ENCODE assay signal across 7 mouse cellular contexts in the genomic region with DNA sequence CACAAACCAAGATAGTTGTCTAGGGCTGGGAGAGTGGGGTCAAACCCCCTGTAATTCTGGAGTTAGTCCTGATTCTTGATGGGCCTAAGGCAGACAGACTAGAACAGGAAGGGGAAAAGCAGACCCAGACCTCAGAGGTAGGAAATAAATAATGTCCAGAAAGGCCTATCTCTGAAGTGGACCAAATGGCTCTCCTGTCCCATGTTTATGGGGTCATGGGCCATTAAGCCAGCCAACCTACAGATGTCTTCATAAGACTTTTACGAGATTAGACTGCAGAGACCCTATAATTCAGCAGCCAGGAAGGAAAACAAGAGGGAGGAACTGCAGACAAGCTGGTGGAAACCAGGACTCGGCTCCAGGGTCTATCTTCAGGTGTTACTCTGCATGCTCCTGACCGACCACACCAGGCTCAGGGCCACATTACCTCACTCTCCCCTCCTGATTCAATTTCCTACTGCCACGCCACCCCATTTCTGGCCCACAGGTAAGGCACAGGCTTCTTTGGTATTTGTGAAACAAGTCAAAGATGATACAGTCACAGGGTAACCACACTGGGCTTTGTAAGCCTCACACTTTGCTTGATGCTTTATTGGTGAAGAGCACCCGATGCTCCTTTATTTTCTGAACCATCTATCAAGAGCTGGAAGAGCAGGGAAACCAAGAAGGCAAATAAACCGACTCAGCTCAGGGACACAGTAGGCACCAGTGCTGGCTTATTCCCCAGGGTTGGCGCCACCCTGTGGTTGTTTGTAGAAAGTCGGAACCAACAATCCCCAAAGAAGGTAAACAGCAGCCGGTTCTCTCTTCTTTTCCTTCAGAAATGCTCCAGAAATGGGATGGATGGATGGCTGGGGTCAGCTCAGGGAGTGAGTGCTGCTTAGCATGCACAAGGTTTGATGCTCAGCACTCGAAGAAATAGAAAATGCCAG. TPM values are rescaled to one million over a fixed set of nuclear protein-coding genes. Genes with fewer than 3 reads are reported as not detected.
DNase-seq lines count a peak whose midpoint lies in the region; ATAC-seq and TF ChIP-seq lines count a peak whose summit lies in the region.

No protein-coding gene starts in this region.

- H3K79me2 ChIP-seq in C2C12 (ENCODE audit: control insufficient read depth, insufficient read depth) = peaks cover 4% of the 10 kb centered on the region

- DNase-seq in hindbrain, embryonic 14.5 days (ENCODE audit: low spot score) = peak; percentile 61
- DNase-seq in hindbrain, embryonic 10.5 days (ENCODE audit: low spot score) = no peak
- DNase-seq in 3T3-L1 (ENCODE audit: low read depth, low spot score) = peak; percentile 69
- DNase-seq in limb, embryonic 11.5 days (ENCODE audit: low spot score) = peak; percentile 65
- DNase-seq in splenic B cell, adult 2 months (ENCODE audit: low read depth, low spot score) = peak; percentile 61

- H3K9ac ChIP-seq in hindbrain, embryonic 14.5 days = no peak overlapping the region
- no peak overlapping the region for H3K9ac ChIP-seq in limb, embryonic 11.5 days (ENCODE audit: low read length)

- no peaks in the 10 kb centered on the region for H3K27me3 ChIP-seq in hindbrain, embryonic 14.5 days (ENCODE audit: control insufficient read depth, insufficient read depth, low read length)
- H3K27me3 ChIP-seq in hindbrain, embryonic 10.5 days (ENCODE audit: insufficient read depth, poor library complexity, severe bottlenecking) = peaks cover 2% of the 10 kb centered on the region; the same call in 1 of the 2 replicates
- H3K27me3 ChIP-seq in C2C12 (ENCODE audit: control insufficient read depth, insufficient read depth, insufficient read length) = no peaks in the 10 kb centered on the region
- H3K27me3 ChIP-seq in limb, embryonic 11.5 days (ENCODE audit: control insufficient read depth, insufficient read depth, low read length) = no peaks in the 10 kb centered on the region
- H3K27me3 ChIP-seq in splenic B cell, adult 2 months (ENCODE audit: control insufficient read depth, insufficient read depth, low read length, poor library complexity, severe bottlenecking) = no peaks in the 10 kb centered on the region

- no peak for ATAC-seq in hindbrain, embryonic 14.5 days (ENCODE audit: low FRiP score)
- no peak for ATAC-seq in limb, embryonic 11.5 days (ENCODE audit: insufficient number of reproducible peaks, low FRiP score, low TSS enrichment, low read depth)

- H3K79me3 ChIP-seq in C2C12 (ENCODE audit: low read depth) = no peaks in the 10 kb centered on the region

- TF ChIP-seq POLR2A in cortical plate, adult 2 months (IDR thresholded peaks at IDR 0.05; ENCODE audit: extremely low read depth, insufficient read depth, low read length) = no peak

- no peak overlapping the region for H3ac ChIP-seq in C2C12 (ENCODE audit: control insufficient read depth, insufficient read length, low read depth)

- WGBS in hindbrain, embryonic 14.5 days = 64% methylated on average over 10 of the region's 10 CpGs
- WGBS in hindbrain, embryonic 10.5 days = 68% methylated on average over 10 of the region's 10 CpGs
- WGBS in limb, embryonic 11.5 days = 42% methylated on average over 10 of the region's 10 CpGs

- H3K4me2 ChIP-seq in hindbrain, embryonic 14.5 days (replicated peaks) = no peak overlapping the region
- no peak overlapping the region for H3K4me2 ChIP-seq in limb, embryonic 11.5 days (ENCODE audit: low read depth, severe bottlenecking)

- no peaks in the 10 kb centered on the region for H3K9me3 ChIP-seq in hindbrain, embryonic 14.5 days (ENCODE audit: control insufficient read depth, low read length)
- H3K9me3 ChIP-seq in hindbrain, embryonic 10.5 days = no peaks in the 10 kb centered on the region
- no peaks in the 10 kb centered on the region for H3K9me3 ChIP-seq in limb, embryonic 11.5 days (ENCODE audit: control insufficient read depth, low read length)

- no peak overlapping the region for H3K4me3 ChIP-seq in hindbrain, embryonic 14.5 days (replicated peaks; ENCODE audit: low read length)
- no peak overlapping the region for H3K4me3 ChIP-seq in hindbrain, embryonic 10.5 days
- no peak overlapping the region for H3K4me3 ChIP-seq in C2C12 (ENCODE audit: insufficient read depth, poor library complexity, severe bottlenecking)
- H3K4me3 ChIP-seq in cortical plate, adult 2 months (ENCODE audit: insufficient read depth, low read length) = no peak overlapping the region
- H3K4me3 ChIP-seq in limb, embryonic 11.5 days (ENCODE audit: low read depth, low read length) = no peak overlapping the region

- TF ChIP-seq CTCF in C2C12 (IDR thresholded peaks at IDR 0.05; ENCODE audit: control insufficient read depth, insufficient read depth, insufficient read length) = peak; percentile 71
- TF ChIP-seq CTCF in cortical plate, adult 2 months (IDR thresholded peaks at IDR 0.05; ENCODE audit: extremely low read depth, insufficient read depth, low read length) = peak; percentile 61

- H3K4me1 ChIP-seq in hindbrain, embryonic 14.5 days (replicated peaks; ENCODE audit: control insufficient read depth, insufficient read depth, low read length) = no peaks in the 10 kb centered on the region
- H3K4me1 ChIP-seq in hindbrain, embryonic 10.5 days (replicated peaks) = no peaks in the 10 kb centered on the region
- no peaks in the 10 kb centered on the region for H3K4me1 ChIP-seq in cortical plate, adult 2 months (ENCODE audit: control insufficient read depth, insufficient read depth, low read length)
- H3K4me1 ChIP-seq in limb, embryonic 11.5 days (ENCODE audit: control insufficient read depth, insufficient read depth, low read length) = peaks cover 4% of the 10 kb centered on the region; the same call in 1 of the 2 replicates

- peaks cover 48% of the 10 kb centered on the region for H3K36me3 ChIP-seq in hindbrain, embryonic 14.5 days (replicated peaks; ENCODE audit: control insufficient read depth, insufficient read depth)
- peaks cover 68% of the 10 kb centered on the region for H3K36me3 ChIP-seq in hindbrain, embryonic 10.5 days
- H3K36me3 ChIP-seq in C2C12 (ENCODE audit: control insufficient read depth, insufficient read depth) = peaks cover 60% of the 10 kb centered on the region
- H3K36me3 ChIP-seq in limb, embryonic 11.5 days (ENCODE audit: control insufficient read depth, insufficient read depth, low read length) = peaks cover 15% of the 10 kb centered on the region
- no peaks in the 10 kb centered on the region for H3K36me3 ChIP-seq in splenic B cell, adult 2 months (ENCODE audit: control insufficient read depth, insufficient read depth, low read length, poor library complexity, severe bottlenecking)

- no peak overlapping the region for H3K27ac ChIP-seq in hindbrain, embryonic 14.5 days
- no peak overlapping the region for H3K27ac ChIP-seq in hindbrain, embryonic 10.5 days
- H3K27ac ChIP-seq in cortical plate, adult 2 months (ENCODE audit: insufficient read depth, low read length) = no peak overlapping the region
- no peak overlapping the region; the same call in 1 of the 2 replicates for H3K27ac ChIP-seq in limb, embryonic 11.5 days (replicated peaks; ENCODE audit: low read depth, low read length)

TF ChIP-seq in C2C12, 6 proteins besides CTCF, POLR2A, EP300 and RAD21:
- TF ChIP-seq MYOG (IDR thresholded peaks at IDR 0.05; ENCODE audit: control insufficient read depth, extremely low read depth, insufficient read length) = no peak
- no peak for TF ChIP-seq CEBPB (IDR thresholded peaks at IDR 0.05; ENCODE audit: low read depth)
- TF ChIP-seq USF1 (IDR thresholded peaks at IDR 0.05; ENCODE audit: low read depth) = no peak
- TF ChIP-seq MYOD1 (IDR thresholded peaks at IDR 0.05; ENCODE audit: control insufficient read depth, insufficient read length, low read depth) = no peak
- no peak for TF ChIP-seq FOSL1 (IDR thresholded peaks at IDR 0.05; ENCODE audit: insufficient read depth, low read length, poor library complexity, severe bottlenecking)
- no peak for TF ChIP-seq MAX (IDR thresholded peaks at IDR 0.05)

RNA-seq across cellular contexts. Expression of a gene that starts 23.9 kb away (rescaled TPM):
- polyA plus RNA-seq in hindbrain, embryonic 14.5 days (2014; fragmentation: Nextera tagmentation; extraction: Ambion mirVana) = 37.6 and 40.8 TPM in 2 replicates
- 24.3 TPM in 2 replicates for polyA plus RNA-seq in hindbrain, embryonic 10.5 days (2016; fragmentation: Nextera tagmentation; extraction: Ambion mirVana)
- polyA plus RNA-seq in C2C12 (2012; fragmentation: generic; extraction: Trizol) = 15.7 TPM
- polyA plus RNA-seq in cortical plate, adult 2 months (2012; rRNA removed) = 19.5 and 19.9 TPM in 2 replicates
- polyA plus RNA-seq in limb, embryonic 11.5 days (2014; fragmentation: Nextera tagmentation; extraction: Ambion mirVana) = 14.4 and 14.7 TPM in 2 replicates

RNA-seq across cellular contexts. Expression of a gene that starts 48.8 kb away (rescaled TPM):
- polyA plus RNA-seq in hindbrain, embryonic 14.5 days (2014; fragmentation: Nextera tagmentation; extraction: Ambion mirVana) = 153 and 171 TPM in 2 replicates
- polyA plus RNA-seq in hindbrain, embryonic 10.5 days (2016; fragmentation: Nextera tagmentation; extraction: Ambion mirVana) = 157 and 186 TPM in 2 replicates
- polyA plus RNA-seq in C2C12 (2012; fragmentation: generic; extraction: Trizol) = 52.3 TPM
- polyA plus RNA-seq in cortical plate, adult 2 months (2012; rRNA removed) = 72.1 and 74.4 TPM in 2 replicates
- 210 and 225 TPM in 2 replicates for polyA plus RNA-seq in limb, embryonic 11.5 days (2014; fragmentation: Nextera tagmentation; extraction: Ambion mirVana)

RNA-seq across cellular contexts. Expression of a gene that starts 49.4 kb away (rescaled TPM):
- polyA plus RNA-seq in hindbrain, embryonic 14.5 days (2014; fragmentation: Nextera tagmentation; extraction: Ambion mirVana) = 526 and 623 TPM in 2 replicates
- polyA plus RNA-seq in hindbrain, embryonic 10.5 days (2016; fragmentation: Nextera tagmentation; extraction: Ambion mirVana) = 1,344 and 1,669 TPM in 2 replicates
- 625 TPM for polyA plus RNA-seq in C2C12 (2012; fragmentation: generic; extraction: Trizol)
- polyA plus RNA-seq in cortical plate, adult 2 months (2012; rRNA removed) = 276 and 310 TPM in 2 replicates
- polyA plus RNA-seq in limb, embryonic 11.5 days (2014; fragmentation: Nextera tagmentation; extraction: Ambion mirVana) = 1,585 and 1,592 TPM in 2 replicates
